ENCODE assay signal across 19 mouse cellular contexts in genomic region chr9:49592006-49592405, GRCm38 (mm10).
DNase-seq lines count a peak whose midpoint lies in the region; ATAC-seq and TF ChIP-seq lines count a peak whose summit lies in the region.
"Had no signal": no experiment of that assay in that cellular context is flagged by ENCODE, and none has a peak within 500 bp of the region (broad histone marks: within the 10 kb centered on the region; RNA-seq: fewer than 3 reads in every experiment).

No protein-coding gene starts in this region.

- intact Hi-C loops in left cerebral cortex, postnatal 25 days (cut with DNase I), result loop anchor here (2.0 kb wide), 1 partner anchor 21 kb away; no protein-coding TSS in a partner anchor
- intact Hi-C loops in heart, postnatal 14 days (cut with DNase I), result no loop called here

- no peaks in the 10 kb centered on the region for H3K9me3 ChIP-seq in midbrain, embryonic 14.5 days (ENCODE audit: control insufficient read depth, low read length)
- H3K9me3 ChIP-seq: embryonic facial prominence, embryonic 10.5 days; heart, embryonic 13.5 days had no signal

- TF ChIP-seq CTCF in olfactory bulb, adult 2 months (IDR thresholded peaks at IDR 0.05; ENCODE audit: insufficient read depth, low read depth, low read length), result no peak

- H3K4me1 ChIP-seq in midbrain, embryonic 14.5 days (ENCODE audit: control insufficient read depth, insufficient read depth, low read length), result peaks cover 79% of the 10 kb centered on the region
- peaks cover 28% of the 10 kb centered on the region for H3K4me1 ChIP-seq in olfactory bulb, adult 2 months (ENCODE audit: control insufficient read depth, insufficient read depth, low read length)

- ATAC-seq in frontal cortex, adult (ENCODE audit: low TSS enrichment), result peak; percentile 90
- no peak for ATAC-seq in midbrain, embryonic 14.5 days (ENCODE audit: low FRiP score, low TSS enrichment)

- H3K4me3 ChIP-seq in midbrain, embryonic 14.5 days (replicated peaks; ENCODE audit: low read depth, low read length), result no peak overlapping the region
- H3K4me3 ChIP-seq in olfactory bulb, adult 2 months (ENCODE audit: insufficient read depth, low read depth, low read length), result no peak overlapping the region
- H3K4me3 ChIP-seq: embryonic facial prominence, embryonic 10.5 days; heart, adult 2 months; heart, embryonic 13.5 days had no signal

- H3K27ac ChIP-seq in midbrain, embryonic 14.5 days (replicated peaks; ENCODE audit: low read depth, low read length), result peak overlapping the region; percentile 55
- H3K27ac ChIP-seq in olfactory bulb, adult 2 months (ENCODE audit: insufficient read depth, low read depth, low read length), result peak overlapping the region; percentile 88
- H3K27ac ChIP-seq: embryonic facial prominence, embryonic 10.5 days; heart, adult 2 months; heart, embryonic 13.5 days; macrophage; stomach, postnatal 0 days had no signal

- no peaks in the 10 kb centered on the region for H3K36me3 ChIP-seq in midbrain, embryonic 14.5 days (ENCODE audit: control insufficient read depth, insufficient read depth, low read length)
- H3K36me3 ChIP-seq: embryonic facial prominence, embryonic 10.5 days; heart, embryonic 13.5 days had no signal

- H3K9ac ChIP-seq in midbrain, embryonic 14.5 days (replicated peaks; ENCODE audit: low read length), result no peak overlapping the region
- H3K9ac ChIP-seq: heart, embryonic 13.5 days had no signal

- no peak for TF ChIP-seq POLR2A in olfactory bulb, adult 2 months (IDR thresholded peaks at IDR 0.05; ENCODE audit: insufficient read depth, low read depth, low read length)

- H3K4me2 ChIP-seq in midbrain, embryonic 14.5 days (ENCODE audit: low read length), result no peak overlapping the region
- H3K4me2 ChIP-seq: heart, embryonic 13.5 days had no signal

- H3K27me3 ChIP-seq in midbrain, embryonic 14.5 days (ENCODE audit: control insufficient read depth, insufficient read depth, low read length), result no peaks in the 10 kb centered on the region
- H3K27me3 ChIP-seq: heart, embryonic 13.5 days had no signal

- WGBS in midbrain, embryonic 14.5 days, result 41% methylated on average over 2 of the region's 2 CpGs
- WGBS in olfactory bulb, adult 2 months, result 11% methylated on average over 2 of the region's 2 CpGs

- DNase-seq in frontal cortex, postnatal 14 days (ENCODE audit: low spot score in 2 of 2), result no peak
- peak; percentile 16 to 82 for DNase-seq in left cerebral cortex, postnatal 25 days (ENCODE audit: low spot score in 2 of 2)
- DNase-seq in left cerebral cortex, adult 11 months (ENCODE audit: low spot score), result no peak
- no peak for DNase-seq in midbrain, embryonic 14.5 days
- no peak for DNase-seq in heart, postnatal 14 days
- DNase-seq: adrenal gland, postnatal 36 days; cerebellum, adult 11-12 months; cerebellum, postnatal 10 days; gastrocnemius, postnatal 36 days; heart, adult 2 months; heart, postnatal 36 days; kidney, adult 11 months; right cerebral cortex, postnatal 14 days had no signal

Comparison
In these comparisons a context has a peak if more than half of its experiments do, and no peak if none do; other contexts are left out.
1. DNase-seq: peak in left cerebral cortex, postnatal 25 days (2 of 2); none in frontal cortex, postnatal 14 days (0 of 2), left cerebral cortex, adult 11 months (single experiment), midbrain, embryonic 14.5 days (single experiment) and heart, postnatal 14 days (0 of 2).